Mouse (Mus musculus): Measurements from ENCODE around the gene Pgrmc1.

- TF ChIP-seq CTCF (conservative IDR thresholded peaks at IDR 0.05; ENCODE audit: low read length): no peak
- no peak for TF ChIP-seq NANOG (IDR thresholded peaks at IDR 0.05; ENCODE audit: borderline replicate concordance, low read length)
Measured at GRCm38 (mm10) chrX:36597707-36598389, at the start of gene Pgrmc1.

Measured in E14TG2a.4 (cell line).